Mouse (Mus musculus): Measurements from ENCODE around the gene Ivns1abp. TPM values are rescaled to one million over a fixed set of nuclear protein-coding genes. Genes with fewer than 3 reads are reported as not detected.
"Not testable (repeated sequence)": the region's sequence is repeated elsewhere in the genome, so short reads cannot be mapped to it uniquely, and the experiment has no call there.

Gene Ivns1abp
- polyA plus RNA-seq (2015; fragmentation: Nextera tagmentation; extraction: Ambion mirVana) = 205 and 214 TPM in 2 replicates

- WGBS = 0% methylated on average over 90 of the region's 104 CpGs
- no peaks in the 10 kb centered on the region for H3K36me3 ChIP-seq
- ATAC-seq (ENCODE audit: low FRiP score) = peak; percentile 96
- H3K4me3 ChIP-seq (replicated peaks) = peak within 1 kb of the TSS; percentile 86
- peak within 1 kb of the TSS; percentile 98 for H3K9ac ChIP-seq (replicated peaks)
- peak within 1 kb of the TSS; percentile 96 for H3K27ac ChIP-seq (replicated peaks)
- H3K27me3 ChIP-seq (replicated peaks) = no peaks in the 10 kb centered on the region
- peaks cover 44% of the 10 kb centered on the region for H3K4me1 ChIP-seq
- peak within 1 kb of the TSS; percentile 67 for H3K4me2 ChIP-seq
- H3K9me3 ChIP-seq (replicated peaks) = no peaks in the 10 kb centered on the region
Observed at GRCm38 (mm10) chr1:151344283-151345108, at the start of gene Ivns1abp. Gene Ivns1abp (plus strand): TSS chr1:151344477.

- no peak overlapping the region for H3K27ac ChIP-seq (replicated peaks)
- H3K4me1 ChIP-seq = no peaks in the 10 kb centered on the region
- no peaks in the 10 kb centered on the region for H3K9me3 ChIP-seq (replicated peaks)
- H3K4me2 ChIP-seq = no peak overlapping the region
- H3K9ac ChIP-seq (replicated peaks) = no peak overlapping the region
- ATAC-seq (ENCODE audit: low FRiP score) = no peak
- no peaks in the 10 kb centered on the region for H3K27me3 ChIP-seq (replicated peaks)
- no peaks in the 10 kb centered on the region for H3K36me3 ChIP-seq
- WGBS = 60% methylated on average over 3 of the region's 3 CpGs
- no peak overlapping the region for H3K4me3 ChIP-seq (replicated peaks)
Observed at GRCm38 (mm10) chr1:151295486-151295885, 48.8 kb upstream of the Ivns1abp start.

GRCm38 (mm10) chr1:151296621-151297020, 47.7 kb upstream of the Ivns1abp start:
- Histone ChIP-seq H3K9ac (replicated peaks) (no peak overlapping the region), H3K36me3 (no peaks in the 10 kb centered on the region), H3K27me3 (replicated peaks) (no peaks in the 10 kb centered on the region), H3K9me3 (replicated peaks) (no peaks in the 10 kb centered on the region), H3K27ac (replicated peaks) (no peak overlapping the region), H3K4me2 (no peak overlapping the region), H3K4me3 (replicated peaks) (no peak overlapping the region), H3K4me1 (no peaks in the 10 kb centered on the region)
- no peak for ATAC-seq (ENCODE audit: low FRiP score)
- WGBS = 100% methylated on average over 1 of the region's 1 CpGs

GRCm38 (mm10) chr1:151297025-151297424, 47.3 kb upstream of the Ivns1abp start:
- H3K36me3 ChIP-seq = no peaks in the 10 kb centered on the region

GRCm38 (mm10) chr1:151297596-151297995, 46.7 kb upstream of the Ivns1abp start:
- Histone ChIP-seq H3K9me3 (replicated peaks) (no peaks in the 10 kb centered on the region), H3K4me1 (no peaks in the 10 kb centered on the region), H3K27me3 (replicated peaks) (no peaks in the 10 kb centered on the region), H3K9ac (replicated peaks) (no peak overlapping the region), H3K4me2 (no peak overlapping the region), H3K27ac (replicated peaks) (no peak overlapping the region), H3K36me3 (no peaks in the 10 kb centered on the region), H3K4me3 (replicated peaks) (no peak overlapping the region)
- no peak for ATAC-seq (ENCODE audit: low FRiP score)
- WGBS = 85% methylated on average over 2 of the region's 2 CpGs

More at GRCm38 (mm10) chr1:151297025-151297424, 47.3 kb upstream of the Ivns1abp start:
- Histone ChIP-seq H3K4me1 (no peaks in the 10 kb centered on the region), H3K4me2 (no peak overlapping the region), H3K9me3 (replicated peaks) (no peaks in the 10 kb centered on the region), H3K9ac (replicated peaks) (no peak overlapping the region), H3K27me3 (replicated peaks) (no peaks in the 10 kb centered on the region), H3K4me3 (replicated peaks) (no peak overlapping the region), H3K27ac (replicated peaks) (no peak overlapping the region)
- WGBS = 85% methylated on average over 6 of the region's 6 CpGs
- ATAC-seq (ENCODE audit: low FRiP score) = no peak

- no peaks in the 10 kb centered on the region for H3K9me3 ChIP-seq (replicated peaks)
- no peaks in the 10 kb centered on the region for H3K36me3 ChIP-seq
- no peak overlapping the region for H3K9ac ChIP-seq (replicated peaks)
- no peak overlapping the region for H3K4me2 ChIP-seq
- H3K27ac ChIP-seq (replicated peaks) = no peak overlapping the region
- WGBS = 82% methylated on average over 6 of the region's 6 CpGs
- H3K27me3 ChIP-seq (replicated peaks) = no peaks in the 10 kb centered on the region
- no peaks in the 10 kb centered on the region for H3K4me1 ChIP-seq
- no peak overlapping the region for H3K4me3 ChIP-seq (replicated peaks)
- no peak for ATAC-seq (ENCODE audit: low FRiP score)
Observed at GRCm38 (mm10) chr1:151301456-151301855, 42.8 kb upstream of the Ivns1abp start.

GRCm38 (mm10) chr1:151301904-151302303, 42.4 kb upstream of the Ivns1abp start:
- Histone ChIP-seq H3K4me3 (replicated peaks) (no peak overlapping the region), H3K36me3 (no peaks in the 10 kb centered on the region), H3K4me2 (no peak overlapping the region), H3K27ac (replicated peaks) (no peak overlapping the region), H3K4me1 (no peaks in the 10 kb centered on the region), H3K9me3 (replicated peaks) (no peaks in the 10 kb centered on the region), H3K9ac (replicated peaks) (no peak overlapping the region), H3K27me3 (replicated peaks) (no peaks in the 10 kb centered on the region)
- ATAC-seq (ENCODE audit: low FRiP score) = no peak
- 63% methylated on average over 3 of the region's 3 CpGs for WGBS

GRCm38 (mm10) chr1:151303265-151303664, 41.0 kb upstream of the Ivns1abp start:
- H3K27ac ChIP-seq (replicated peaks) = no peak overlapping the region
- H3K4me1 ChIP-seq = no peaks in the 10 kb centered on the region
- no peaks in the 10 kb centered on the region for H3K9me3 ChIP-seq (replicated peaks)
- H3K9ac ChIP-seq (replicated peaks) = no peak overlapping the region
- H3K27me3 ChIP-seq (replicated peaks) = no peaks in the 10 kb centered on the region
- no peaks in the 10 kb centered on the region for H3K36me3 ChIP-seq
- H3K4me3 ChIP-seq (replicated peaks) = no peak overlapping the region
- no peak overlapping the region for H3K4me2 ChIP-seq
- no peak for ATAC-seq (ENCODE audit: low FRiP score)

GRCm38 (mm10) chr1:151305001-151305400, 39.3 kb upstream of the Ivns1abp start:
- H3K4me3 ChIP-seq (replicated peaks); H3K4me1 ChIP-seq; H3K36me3 ChIP-seq; H3K27me3 ChIP-seq (replicated peaks); H3K9ac ChIP-seq (replicated peaks); ATAC-seq (ENCODE audit: low FRiP score); H3K9me3 ChIP-seq (replicated peaks); H3K4me2 ChIP-seq; H3K27ac ChIP-seq (replicated peaks): not testable (repeated sequence)
- 80% methylated on average over 3 of the region's 3 CpGs for WGBS

GRCm38 (mm10) chr1:151307059-151307458, 37.2 kb upstream of the Ivns1abp start:
- Histone ChIP-seq H3K9me3 (replicated peaks) (no peaks in the 10 kb centered on the region), H3K27ac (replicated peaks) (no peak overlapping the region), H3K4me3 (replicated peaks) (no peak overlapping the region), H3K4me2 (no peak overlapping the region), H3K36me3 (no peaks in the 10 kb centered on the region), H3K4me1 (no peaks in the 10 kb centered on the region), H3K9ac (replicated peaks) (no peak overlapping the region), H3K27me3 (replicated peaks) (no peaks in the 10 kb centered on the region)
- WGBS = 83% methylated on average over 2 of the region's 2 CpGs
- ATAC-seq (ENCODE audit: low FRiP score) = no peak

GRCm38 (mm10) chr1:151307821-151308220, 36.5 kb upstream of the Ivns1abp start:
- no peaks in the 10 kb centered on the region for H3K27me3 ChIP-seq (replicated peaks)
- H3K27ac ChIP-seq (replicated peaks) = no peak overlapping the region
- no peak for ATAC-seq (ENCODE audit: low FRiP score)
- no peak overlapping the region for H3K9ac ChIP-seq (replicated peaks)
- no peaks in the 10 kb centered on the region for H3K4me1 ChIP-seq
- 80% methylated on average over 3 of the region's 3 CpGs for WGBS
- no peaks in the 10 kb centered on the region for H3K36me3 ChIP-seq
- no peaks in the 10 kb centered on the region for H3K9me3 ChIP-seq (replicated peaks)
- H3K4me2 ChIP-seq = no peak overlapping the region
- no peak overlapping the region for H3K4me3 ChIP-seq (replicated peaks)

- Histone ChIP-seq H3K36me3 (no peaks in the 10 kb centered on the region), H3K27me3 (replicated peaks) (no peaks in the 10 kb centered on the region), H3K4me1 (no peaks in the 10 kb centered on the region), H3K4me2 (no peak overlapping the region), H3K4me3 (replicated peaks) (no peak overlapping the region), H3K27ac (replicated peaks) (no peak overlapping the region), H3K9me3 (replicated peaks) (no peaks in the 10 kb centered on the region), H3K9ac (replicated peaks) (no peak overlapping the region)
- ATAC-seq (ENCODE audit: low FRiP score) = no peak
- 68% methylated on average over 4 of the region's 4 CpGs for WGBS
Observed at GRCm38 (mm10) chr1:151308508-151308907, 35.8 kb upstream of the Ivns1abp start.

Data from neural tube, embryonic 15.5 days (tissue).